Mouse (Mus musculus) hindbrain, embryonic 15.5 days (tissue): Measurements from ENCODE around the gene Upp2. TPM values are rescaled to one million over a fixed set of nuclear protein-coding genes. Genes with fewer than 3 reads are reported as not detected.

Experiments
- ATAC-seq: fragments of 200-750 bp; cut with Nextera tagmentation; 2 replicates; pipeline ENCODE4 v1.8.0; 2017; ENCODE audit warnings: low read depth, moderate number of reproducible peaks, moderate TSS enrichment; ENCODE audit not compliant: low FRiP score
- H3K27ac ChIP-seq: fragments of 300-500 bp; sonication (generic); replicated peaks from 2 replicates; pipeline ENCODE4 v1.5.1; 2015; ENCODE audit warnings: mild to moderate bottlenecking, inconsistent platforms
- H3K27me3 ChIP-seq: fragments of 300-500 bp; sonication (generic); 2 replicates; pipeline ENCODE4 v1.6.1; 2015; ENCODE audit warnings: control low read depth, inconsistent platforms
- H3K36me3 ChIP-seq: fragments of 300-500 bp; sonication (generic); 2 replicates; pipeline ENCODE4 v1.6.1; 2015; ENCODE audit warnings: control low read depth, inconsistent platforms
- H3K4me1 ChIP-seq: fragments of 300-500 bp; sonication (generic); replicated peaks from 2 replicates; pipeline ENCODE4 v1.6.1; 2015; ENCODE audit warnings: control low read depth, inconsistent platforms
- H3K4me2 ChIP-seq: fragments of 300-500 bp; sonication (generic); 2 replicates; pipeline ENCODE4 v1.6.1; 2015; ENCODE audit warnings: moderate library complexity, mild to moderate bottlenecking, inconsistent platforms
- H3K4me3 ChIP-seq: fragments of 300-500 bp; sonication (generic); 2 replicates; pipeline ENCODE4 v1.5.1; 2015; ENCODE audit warnings: mild to moderate bottlenecking, inconsistent platforms
- H3K9ac ChIP-seq: fragments of 300-500 bp; sonication (generic); 2 replicates; pipeline ENCODE4 v1.6.1; 2015; ENCODE audit warnings: inconsistent platforms
- H3K9me3 ChIP-seq: fragments of 300-500 bp; sonication (generic); 2 replicates; pipeline ENCODE4 v1.6.1; 2016; ENCODE audit warnings: control low read depth, inconsistent platforms
- WGBS: fragments of 180-500 bp; shearing (Covaris S2); methylation state at CpG from one replicate; pipeline ENCODE4 v1.1.7; 2015; 5-methylcytosine and 5-hydroxymethylcytosine counted together
- polyA plus RNA-seq: library from polyadenylated mRNA; unstranded; fragments of >200 nt; fragmentation: Nextera tagmentation; extraction: Ambion mirVana; gene quantifications from 2 replicates; pipeline ENCODE4 v1.2.1, GENCODE M21; 2015

The Upp2 gene
- polyA plus RNA-seq, 1 experiment from 2014 or later = 16.2 TPM

GRCm38 (mm10) chr2:58786681-58787080, 219.6 kb downstream of the Upp2 start:
- H3K27ac ChIP-seq = no peak overlapping the region
- WGBS = 70% methylated on average over 8 of the region's 8 CpGs

GRCm38 (mm10) chr2:58787360-58787759, 220.3 kb downstream of the Upp2 start:
- 53% methylated on average over 7 of the region's 7 CpGs for WGBS
- Histone ChIP-seq H3K36me3 (no peaks in the 10 kb centered on the region), H3K9me3 (no peaks in the 10 kb centered on the region), H3K27me3 (no peaks in the 10 kb centered on the region), H3K4me2 (no peak overlapping the region), H3K27ac (no peak overlapping the region), H3K9ac (no peak overlapping the region), H3K4me3 (no peak overlapping the region), H3K4me1 (0 out of 2 replicates have a peak, but pooled peaks cover 4% of the 10 kb centered on the region)
- no peak for ATAC-seq

More at GRCm38 (mm10) chr2:58786681-58787080, 219.6 kb downstream of the Upp2 start:
- H3K4me3 ChIP-seq = no peak overlapping the region
- H3K36me3 ChIP-seq = no peaks in the 10 kb centered on the region
- no peak overlapping the region for H3K4me2 ChIP-seq
- ATAC-seq = no peak
- 0 out of 2 replicates have a peak, but pooled peaks cover 4% of the 10 kb centered on the region for H3K4me1 ChIP-seq
- H3K9ac ChIP-seq = no peak overlapping the region
- no peaks in the 10 kb centered on the region for H3K27me3 ChIP-seq
- H3K9me3 ChIP-seq = no peaks in the 10 kb centered on the region

- Histone ChIP-seq H3K27ac (no peak overlapping the region), H3K4me1 (0 out of 2 replicates have a peak, but pooled peaks cover 4% of the 10 kb centered on the region), H3K36me3 (no peaks in the 10 kb centered on the region), H3K9me3 (no peaks in the 10 kb centered on the region), H3K27me3 (no peaks in the 10 kb centered on the region), H3K4me2 (no peak overlapping the region), H3K4me3 (no peak overlapping the region), H3K9ac (no peak overlapping the region)
- ATAC-seq = no peak
- WGBS = 84% methylated on average over 7 of the region's 7 CpGs
Observed at GRCm38 (mm10) chr2:58789934-58790333, 222.8 kb downstream of the Upp2 start.

GRCm38 (mm10) chr2:58790361-58790760, 223.3 kb downstream of the Upp2 start:
- ATAC-seq = no peak
- Histone ChIP-seq H3K4me2 (no peak overlapping the region), H3K4me1 (0 out of 2 replicates have a peak, but pooled peaks cover 4% of the 10 kb centered on the region), H3K27me3 (no peaks in the 10 kb centered on the region), H3K4me3 (no peak overlapping the region), H3K36me3 (no peaks in the 10 kb centered on the region), H3K9ac (no peak overlapping the region), H3K9me3 (no peaks in the 10 kb centered on the region), H3K27ac (no peak overlapping the region)
- 85% methylated on average over 4 of the region's 4 CpGs for WGBS

- no peak overlapping the region for H3K4me3 ChIP-seq
- no peak overlapping the region for H3K9ac ChIP-seq
- no peaks in the 10 kb centered on the region for H3K27me3 ChIP-seq
- WGBS = 84% methylated on average over 15 of the region's 15 CpGs
- H3K36me3 ChIP-seq = no peaks in the 10 kb centered on the region
- H3K27ac ChIP-seq = no peak overlapping the region
- ATAC-seq = no peak
- no peak overlapping the region for H3K4me2 ChIP-seq
- H3K4me1 ChIP-seq = no peaks in the 10 kb centered on the region
- H3K9me3 ChIP-seq = no peaks in the 10 kb centered on the region
Observed at GRCm38 (mm10) chr2:58794489-58794888, 227.4 kb downstream of the Upp2 start.

GRCm38 (mm10) chr2:58795432-58795831, 228.3 kb downstream of the Upp2 start:
- 86% methylated on average over 5 of the region's 5 CpGs for WGBS
- no peaks in the 10 kb centered on the region for H3K4me1 ChIP-seq
- H3K9me3 ChIP-seq = no peaks in the 10 kb centered on the region
- no peak for ATAC-seq
- no peak overlapping the region for H3K4me3 ChIP-seq
- H3K27ac ChIP-seq = no peak overlapping the region
- H3K36me3 ChIP-seq = no peaks in the 10 kb centered on the region
- no peaks in the 10 kb centered on the region for H3K27me3 ChIP-seq
- H3K9ac ChIP-seq = no peak overlapping the region
- H3K4me2 ChIP-seq = no peak overlapping the region

GRCm38 (mm10) chr2:58797506-58797905, 230.4 kb downstream of the Upp2 start:
- 20% methylated on average over 4 of the region's 4 CpGs for WGBS

GRCm38 (mm10) chr2:58799126-58799525, 232.0 kb downstream of the Upp2 start:
- no peak overlapping the region for H3K4me2 ChIP-seq
- no peaks in the 10 kb centered on the region for H3K27me3 ChIP-seq
- H3K27ac ChIP-seq = no peak overlapping the region
- 88% methylated on average over 9 of the region's 9 CpGs for WGBS
- H3K36me3 ChIP-seq = no peaks in the 10 kb centered on the region
- no peaks in the 10 kb centered on the region for H3K4me1 ChIP-seq
- H3K9me3 ChIP-seq = no peaks in the 10 kb centered on the region
- ATAC-seq = no peak
- no peak overlapping the region for H3K4me3 ChIP-seq
- H3K9ac ChIP-seq = no peak overlapping the region

More at GRCm38 (mm10) chr2:58797506-58797905, 230.4 kb downstream of the Upp2 start:
- H3K4me2 ChIP-seq = no peak overlapping the region
- H3K27ac ChIP-seq = no peak overlapping the region
- H3K36me3 ChIP-seq = no peaks in the 10 kb centered on the region
- H3K4me1 ChIP-seq = no peaks in the 10 kb centered on the region
- no peak overlapping the region for H3K4me3 ChIP-seq
- H3K9me3 ChIP-seq = no peaks in the 10 kb centered on the region
- H3K27me3 ChIP-seq = no peaks in the 10 kb centered on the region
- H3K9ac ChIP-seq = no peak overlapping the region
- no peak for ATAC-seq

- no peaks in the 10 kb centered on the region for H3K9me3 ChIP-seq
- H3K4me2 ChIP-seq = no peak overlapping the region
- no peaks in the 10 kb centered on the region for H3K36me3 ChIP-seq
- H3K9ac ChIP-seq = no peak overlapping the region
- no peaks in the 10 kb centered on the region for H3K4me1 ChIP-seq
- ATAC-seq = no peak
- no peak overlapping the region for H3K4me3 ChIP-seq
- H3K27me3 ChIP-seq = no peaks in the 10 kb centered on the region
- no peak overlapping the region for H3K27ac ChIP-seq
- WGBS = 94% methylated on average over 5 of the region's 5 CpGs
Observed at GRCm38 (mm10) chr2:58799623-58800022, 232.5 kb downstream of the Upp2 start.

GRCm38 (mm10) chr2:58812941-58813340, 245.8 kb downstream of the Upp2 start:
- 20% methylated on average over 2 of the region's 2 CpGs for WGBS
- Histone ChIP-seq H3K36me3 (no peaks in the 10 kb centered on the region), H3K27me3 (no peaks in the 10 kb centered on the region), H3K27ac (no peak overlapping the region), H3K4me1 (no peaks in the 10 kb centered on the region), H3K9me3 (no peaks in the 10 kb centered on the region), H3K9ac (no peak overlapping the region), H3K4me3 (no peak overlapping the region), H3K4me2 (no peak overlapping the region)
- ATAC-seq = no peak

- no peaks in the 10 kb centered on the region for H3K27me3 ChIP-seq
- no peak for ATAC-seq
- H3K4me3 ChIP-seq = no peak overlapping the region
- H3K9ac ChIP-seq = no peak overlapping the region
- H3K27ac ChIP-seq = no peak overlapping the region
- H3K4me1 ChIP-seq = no peaks in the 10 kb centered on the region
- H3K4me2 ChIP-seq = no peak overlapping the region
- no peaks in the 10 kb centered on the region for H3K36me3 ChIP-seq
- 83% methylated on average over 3 of the region's 3 CpGs for WGBS
- no peaks in the 10 kb centered on the region for H3K9me3 ChIP-seq
Observed at GRCm38 (mm10) chr2:58828910-58829600, 262.0 kb downstream of the Upp2 start.

- H3K4me3 ChIP-seq = no peak overlapping the region
- ATAC-seq = peak; percentile 59; the same call in 1 of the 2 replicates
- no peaks in the 10 kb centered on the region for H3K36me3 ChIP-seq
- H3K27me3 ChIP-seq = no peaks in the 10 kb centered on the region
- H3K27ac ChIP-seq = no peak overlapping the region
- WGBS = 64% methylated on average over 7 of the region's 7 CpGs
- no peaks in the 10 kb centered on the region for H3K4me1 ChIP-seq
- H3K4me2 ChIP-seq = no peak overlapping the region
- H3K9me3 ChIP-seq = no peaks in the 10 kb centered on the region
- no peak overlapping the region for H3K9ac ChIP-seq
Observed at GRCm38 (mm10) chr2:58829981-58830742, 263.1 kb downstream of the Upp2 start.
